Mouse (Mus musculus) CH12.LX (cell line): Measurements from ENCODE around the gene Gnl3l.

ENCODE experiments used
- CTCF ChIP-seq, 2 experiments: IDR thresholded peaks in 1 of 2; conservative IDR thresholded peaks in 1 of 2; 2 replicates each; pipeline ENCODE4 v1.5.1; 2011 to 2012; ENCODE audit warnings: low read depth in 2 of 2, low read length in 2 of 2, improper control_type of control experiment in 1 of 2, inconsistent platforms in 1 of 2, mild to moderate bottlenecking in 1 of 2, moderate library complexity in 1 of 2
- ELF1 ChIP-seq: IDR thresholded peaks from 2 replicates; pipeline ENCODE4 v1.6.1; 2014; ENCODE audit warnings: low read depth, mild to moderate bottlenecking, inconsistent platforms, low read length, improper control_type of control experiment
- EP300 ChIP-seq: IDR thresholded peaks from 2 replicates; pipeline ENCODE4 v1.6.1; 2011; ENCODE audit warnings: low read length, improper control_type of control experiment
- NRF1 ChIP-seq: IDR thresholded peaks from 2 replicates; pipeline ENCODE4 v1.6.1; 2014; ENCODE audit warnings: low read depth, mild to moderate bottlenecking, inconsistent platforms, low read length, improper control_type of control experiment, moderate library complexity
- RCOR1 ChIP-seq: conservative IDR thresholded peaks from 2 replicates; pipeline ENCODE4 v1.6.1; 2012; ENCODE audit warnings: low read depth, mild to moderate bottlenecking, inconsistent platforms, low read length, improper control_type of control experiment
- TCF12 ChIP-seq: IDR thresholded peaks from 2 replicates; pipeline ENCODE4 v1.6.1; 2014; ENCODE audit warnings: low read depth, mild to moderate bottlenecking, inconsistent platforms, low read length, improper control_type of control experiment
- USF2 ChIP-seq: conservative IDR thresholded peaks from 2 replicates; pipeline ENCODE4 v1.6.1; 2011; ENCODE audit warnings: low read depth, low read length, improper control_type of control experiment

DNA sequence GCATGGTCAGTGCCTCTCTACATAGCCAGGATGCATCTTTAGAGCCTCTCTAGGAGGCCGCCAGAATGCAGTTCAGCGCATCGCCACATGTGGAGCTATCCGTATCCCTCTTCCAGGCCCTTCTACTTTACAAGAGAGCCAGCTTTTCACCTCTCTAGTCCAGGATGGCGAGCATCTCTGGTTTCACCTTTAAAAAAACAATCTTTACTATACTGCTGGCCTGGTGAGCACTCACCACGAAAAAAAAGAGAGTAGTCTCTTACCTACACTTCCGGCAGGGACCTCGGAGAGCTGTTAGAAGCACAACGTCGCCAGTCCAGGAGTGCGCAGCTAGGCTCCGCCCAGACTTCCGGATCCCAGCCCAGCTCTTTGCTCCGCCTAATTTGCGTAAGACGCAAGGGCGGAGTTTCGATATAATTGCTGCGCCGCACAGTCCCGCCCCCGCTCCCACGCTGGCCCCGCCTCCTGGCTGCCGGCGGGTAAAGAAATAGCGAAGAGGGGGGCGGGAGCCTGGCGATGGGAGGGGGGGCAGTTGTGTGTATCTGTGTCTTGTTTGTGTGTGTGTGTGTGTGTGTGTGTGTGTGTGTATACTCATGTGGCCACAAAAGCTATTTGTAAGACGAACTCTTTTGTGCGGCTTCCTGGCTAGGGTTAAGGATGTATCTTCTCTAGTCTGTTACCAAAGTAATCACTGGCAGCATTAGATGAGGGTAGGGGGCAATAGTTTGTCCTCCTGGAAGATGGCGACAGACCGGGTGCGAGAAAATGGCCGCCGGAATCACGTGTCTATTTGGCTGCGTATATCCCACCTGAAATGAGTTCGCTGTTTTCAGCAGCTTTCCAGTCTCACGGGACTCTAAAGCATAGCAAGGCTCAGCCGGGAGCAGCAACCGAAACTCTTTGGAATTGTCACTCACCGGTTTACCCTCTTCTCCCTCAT lies at the start of gene Gnl3l:
- TF ChIP-seq EP300 (no peak), CTCF (conservative IDR thresholded peaks at IDR 0.05 in 1 of 2, IDR thresholded peaks at IDR 0.05 in 1 of 2; ENCODE audit: low read depth in 2 of 2, low read length in 2 of 2) (peak; percentile 39 to 49; a peak in 3 of 4 replicates), USF2 (peak; percentile 57), ELF1 (peak; percentile 89), RCOR1 (no peak), TCF12 (peak; percentile 36; the same call in 1 of the 2 replicates), NRF1 (peak; percentile 69)
